Mouse (Mus musculus): ENCODE measurements at regions not wholly inside any gene's neighbourhood (a gene's known extent, or its start where the extent isn't known, plus 50 kb on each side); places are given as distances from the start of the nearest gene placed in this dataset.
"Not testable (repeated sequence)": the region's sequence is repeated elsewhere in the genome, so short reads cannot be mapped to it uniquely, and the experiment has no call there.

DNA sequence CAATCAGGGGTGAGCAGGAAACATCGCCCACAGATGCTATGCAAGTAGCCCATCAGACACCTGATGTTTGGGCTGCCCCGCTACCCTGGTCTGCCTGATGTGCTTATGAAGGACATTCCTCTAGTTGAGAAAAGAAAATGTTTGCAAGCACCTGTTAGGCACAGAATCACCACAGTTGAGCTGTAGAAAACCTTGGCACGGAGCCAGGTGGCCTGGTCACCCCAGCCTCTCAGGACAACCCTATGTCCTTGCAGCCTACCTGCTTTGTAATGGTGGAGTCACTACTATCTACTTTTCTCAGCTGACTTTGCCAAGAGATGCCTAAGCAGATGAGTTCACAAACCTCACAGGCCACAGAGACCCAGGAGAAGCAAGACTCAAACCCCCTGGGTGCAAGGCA lies 86.9 kb upstream of the Irx2 start:
- no peaks in the 10 kb centered on the region for H3K36me3 ChIP-seq (ENCODE audit: control insufficient read depth, insufficient read depth, low read length, poor library complexity, severe bottlenecking)
- H3K27ac ChIP-seq (ENCODE audit: insufficient read depth, low read depth, low read length, poor library complexity, severe bottlenecking) = no peak overlapping the region
- no peak for TF ChIP-seq MAFK (IDR thresholded peaks at IDR 0.05; ENCODE audit: insufficient read depth, low read depth, low read length)
- TF ChIP-seq ZC3H11A (IDR thresholded peaks at IDR 0.05; ENCODE audit: borderline replicate concordance, low read depth, low read length) = no peak
- no peak for TF ChIP-seq HCFC1 (IDR thresholded peaks at IDR 0.05; ENCODE audit: borderline replicate concordance, insufficient read depth, low read length)
- TF ChIP-seq ZNF384 (IDR thresholded peaks at IDR 0.05; ENCODE audit: low read depth, low read length) = no peak
- TF ChIP-seq CHD2 (IDR thresholded peaks at IDR 0.05; ENCODE audit: low read depth, low read length) = no peak
- no peak overlapping the region for H3K9ac ChIP-seq (ENCODE audit: insufficient read depth, low read depth, low read length, poor library complexity, severe bottlenecking)
- no peaks in the 10 kb centered on the region for H3K4me1 ChIP-seq (ENCODE audit: control insufficient read depth in 2 of 2, insufficient read depth in 2 of 2, low read length in 2 of 2, poor library complexity in 1 of 2)
- DNase-seq (ENCODE audit: low read depth, low spot score) = no peak
- H3K9me3 ChIP-seq (ENCODE audit: control insufficient read depth, insufficient read depth, low read depth, low read length) = no peaks in the 10 kb centered on the region
- in situ Hi-C loops (cut with MboI; ENCODE audit: low sequenced_read_pairs in 2 of 2, unreplicated experiment in 2 of 2) = no loop called here
- H3K4me3 ChIP-seq (ENCODE audit: insufficient read depth in 1 of 2, low read depth in 1 of 2, low read length in 2 of 2, poor library complexity in 1 of 2, severe bottlenecking in 1 of 2) = no peak overlapping the region

DNA sequence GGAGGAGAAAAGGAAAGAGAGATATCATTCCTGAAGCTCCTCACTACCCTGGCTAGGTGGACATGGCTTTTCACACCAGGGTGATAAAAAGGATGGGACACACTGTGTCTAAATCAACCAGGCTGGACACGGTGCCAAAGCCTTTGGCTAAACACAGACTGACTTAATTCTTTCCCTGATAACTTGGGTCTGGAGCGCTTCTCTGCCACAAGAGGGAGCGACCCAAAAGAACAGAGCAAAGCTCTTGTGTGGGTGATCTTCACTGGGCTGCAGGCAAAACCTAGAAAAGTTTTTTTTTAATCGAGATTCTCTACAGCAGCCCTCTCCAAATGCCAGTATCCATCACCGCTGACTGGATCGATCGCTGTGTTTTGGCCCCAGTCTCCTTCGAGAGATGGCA lies 70.7 kb upstream of the Irx2 start:
- in situ Hi-C loops (cut with MboI; ENCODE audit: low sequenced_read_pairs in 2 of 2, unreplicated experiment in 2 of 2) = loop anchor here in 1 of 2 experiments (25.0 kb wide), 1 partner anchor 1096 kb away; no protein-coding TSS in a partner anchor
- no peak overlapping the region for H3K4me3 ChIP-seq (ENCODE audit: insufficient read depth in 1 of 2, low read depth in 1 of 2, low read length in 2 of 2, poor library complexity in 1 of 2, severe bottlenecking in 1 of 2)
- TF ChIP-seq HCFC1 (IDR thresholded peaks at IDR 0.05; ENCODE audit: borderline replicate concordance, insufficient read depth, low read length) = no peak
- no peak for TF ChIP-seq ZNF384 (IDR thresholded peaks at IDR 0.05; ENCODE audit: low read depth, low read length)
- TF ChIP-seq MAFK (IDR thresholded peaks at IDR 0.05; ENCODE audit: insufficient read depth, low read depth, low read length) = no peak
- TF ChIP-seq ZC3H11A (IDR thresholded peaks at IDR 0.05; ENCODE audit: borderline replicate concordance, low read depth, low read length) = no peak
- TF ChIP-seq CHD2 (IDR thresholded peaks at IDR 0.05; ENCODE audit: low read depth, low read length) = no peak
- no peaks in the 10 kb centered on the region for H3K4me1 ChIP-seq (ENCODE audit: control insufficient read depth in 2 of 2, insufficient read depth in 2 of 2, low read length in 2 of 2, poor library complexity in 1 of 2)
- no peak overlapping the region for H3K9ac ChIP-seq (ENCODE audit: insufficient read depth, low read depth, low read length, poor library complexity, severe bottlenecking)
- no peak overlapping the region for H3K27ac ChIP-seq (ENCODE audit: insufficient read depth, low read depth, low read length, poor library complexity, severe bottlenecking)
- no peaks in the 10 kb centered on the region; the same call in 1 of the 2 replicates for H3K36me3 ChIP-seq (ENCODE audit: control insufficient read depth, insufficient read depth, low read length, poor library complexity, severe bottlenecking)
- DNase-seq (ENCODE audit: low read depth, low spot score) = no peak
- H3K9me3 ChIP-seq (ENCODE audit: control insufficient read depth, insufficient read depth, low read depth, low read length) = no peaks in the 10 kb centered on the region

DNA sequence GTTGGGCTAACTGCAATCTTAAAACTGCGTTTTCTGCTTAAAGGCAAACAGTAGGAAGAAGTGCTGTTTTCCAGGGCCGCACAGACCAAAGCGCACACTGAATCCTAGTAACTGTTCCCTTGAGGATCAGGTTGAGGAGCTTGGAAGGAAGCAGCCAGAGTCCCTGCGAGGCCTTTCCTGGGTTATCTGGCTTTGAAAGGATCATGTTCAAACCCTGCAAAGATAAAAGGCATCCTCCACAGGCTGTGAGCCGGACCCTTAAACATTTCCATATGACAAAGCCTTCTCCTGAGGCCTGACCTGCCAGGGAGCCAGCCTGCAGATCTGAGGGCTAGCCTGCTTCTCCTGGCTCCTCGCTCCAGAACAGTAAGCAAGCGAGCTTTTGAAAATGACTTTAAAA lies 56.7 kb upstream of the Irx2 start:
- TF ChIP-seq ZC3H11A (IDR thresholded peaks at IDR 0.05; ENCODE audit: borderline replicate concordance, low read depth, low read length) = no peak
- no peak for TF ChIP-seq ZNF384 (IDR thresholded peaks at IDR 0.05; ENCODE audit: low read depth, low read length)
- TF ChIP-seq HCFC1 (IDR thresholded peaks at IDR 0.05; ENCODE audit: borderline replicate concordance, insufficient read depth, low read length) = no peak
- no peak for TF ChIP-seq CHD2 (IDR thresholded peaks at IDR 0.05; ENCODE audit: low read depth, low read length)
- TF ChIP-seq MAFK (IDR thresholded peaks at IDR 0.05; ENCODE audit: insufficient read depth, low read depth, low read length) = no peak
- Histone ChIP-seq H3K27ac (ENCODE audit: insufficient read depth, low read depth, low read length, poor library complexity, severe bottlenecking) (no peak overlapping the region), H3K36me3 (ENCODE audit: control insufficient read depth, insufficient read depth, low read length, poor library complexity, severe bottlenecking) (no peaks in the 10 kb centered on the region), H3K9ac (ENCODE audit: insufficient read depth, low read depth, low read length, poor library complexity, severe bottlenecking) (no peak overlapping the region), H3K4me1 (ENCODE audit: control insufficient read depth in 2 of 2, insufficient read depth in 2 of 2, low read length in 2 of 2, poor library complexity in 1 of 2) (no peaks in the 10 kb centered on the region), H3K9me3 (ENCODE audit: control insufficient read depth, insufficient read depth, low read depth, low read length) (no peaks in the 10 kb centered on the region), H3K4me3 (ENCODE audit: insufficient read depth in 1 of 2, low read depth in 1 of 2, low read length in 2 of 2, poor library complexity in 1 of 2, severe bottlenecking in 1 of 2) (no peak overlapping the region)
- DNase-seq (ENCODE audit: low read depth, low spot score) = no peak
- in situ Hi-C loops (cut with MboI; ENCODE audit: low sequenced_read_pairs in 2 of 2, unreplicated experiment in 2 of 2) = loop anchor here in 1 of 2 experiments (25.0 kb wide), 1 partner anchor 1110 kb away; no protein-coding TSS in a partner anchor

DNA sequence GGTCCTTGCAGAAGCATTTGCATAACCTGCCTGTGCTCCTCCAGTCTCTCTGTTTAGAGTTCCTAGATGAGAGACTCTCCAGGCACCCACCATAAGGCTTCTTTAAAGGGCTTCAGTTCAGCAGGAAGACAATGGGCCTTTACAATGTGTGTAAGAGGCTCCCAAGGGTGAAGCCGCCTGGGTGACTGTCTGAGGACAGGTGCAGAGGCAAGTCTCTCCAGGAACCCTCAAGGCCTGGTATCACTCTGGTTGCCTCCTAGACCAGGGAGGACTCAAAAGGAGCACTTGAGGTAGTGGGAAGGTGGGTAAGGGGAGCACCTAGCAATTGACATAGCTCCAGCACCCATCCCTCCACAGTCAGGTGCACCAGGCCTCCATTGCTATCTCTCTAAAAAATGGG lies 55.8 kb upstream of the Irx2 start:
- Histone ChIP-seq H3K4me1 (ENCODE audit: control insufficient read depth in 2 of 2, insufficient read depth in 2 of 2, low read length in 2 of 2, poor library complexity in 1 of 2) (no peaks in the 10 kb centered on the region), H3K36me3 (ENCODE audit: control insufficient read depth, insufficient read depth, low read length, poor library complexity, severe bottlenecking) (no peaks in the 10 kb centered on the region), H3K9ac (ENCODE audit: insufficient read depth, low read depth, low read length, poor library complexity, severe bottlenecking) (no peak overlapping the region), H3K27ac (ENCODE audit: insufficient read depth, low read depth, low read length, poor library complexity, severe bottlenecking) (no peak overlapping the region), H3K4me3 (ENCODE audit: insufficient read depth in 1 of 2, low read depth in 1 of 2, low read length in 2 of 2, poor library complexity in 1 of 2, severe bottlenecking in 1 of 2) (no peak overlapping the region), H3K9me3 (ENCODE audit: control insufficient read depth, insufficient read depth, low read depth, low read length) (no peaks in the 10 kb centered on the region)
- DNase-seq (ENCODE audit: low read depth, low spot score) = no peak
- in situ Hi-C loops (cut with MboI; ENCODE audit: low sequenced_read_pairs in 2 of 2, unreplicated experiment in 2 of 2) = loop anchor here in 1 of 2 experiments (25.0 kb wide), 1 partner anchor 1111 kb away; no protein-coding TSS in a partner anchor
- no peak for TF ChIP-seq CHD2 (IDR thresholded peaks at IDR 0.05; ENCODE audit: low read depth, low read length)
- no peak for TF ChIP-seq MAFK (IDR thresholded peaks at IDR 0.05; ENCODE audit: insufficient read depth, low read depth, low read length)
- no peak for TF ChIP-seq ZC3H11A (IDR thresholded peaks at IDR 0.05; ENCODE audit: borderline replicate concordance, low read depth, low read length)
- no peak for TF ChIP-seq HCFC1 (IDR thresholded peaks at IDR 0.05; ENCODE audit: borderline replicate concordance, insufficient read depth, low read length)
- no peak for TF ChIP-seq ZNF384 (IDR thresholded peaks at IDR 0.05; ENCODE audit: low read depth, low read length)

DNA sequence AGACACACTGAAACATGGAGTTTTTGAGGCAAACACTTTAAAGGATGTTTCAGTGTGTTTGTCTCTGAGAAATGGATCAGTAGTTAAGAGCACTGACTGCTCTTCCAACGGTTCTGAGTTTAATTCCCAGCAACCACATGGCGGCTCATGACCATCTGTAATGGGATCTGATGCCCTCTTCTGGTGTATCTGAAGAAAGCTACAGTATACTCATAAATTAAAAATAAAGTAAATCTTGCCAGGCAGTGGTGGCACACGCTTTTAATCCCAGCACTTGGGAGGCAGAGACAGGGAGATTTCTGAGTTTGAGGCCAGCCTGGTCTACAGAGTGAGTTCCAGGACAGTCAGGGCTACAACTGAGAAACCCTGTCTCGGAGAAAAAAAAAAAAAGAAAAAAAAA lies 54.5 kb upstream of the Irx2 start:
- not testable (repeated sequence) for H3K9me3 ChIP-seq (ENCODE audit: control insufficient read depth, insufficient read depth, low read depth, low read length); H3K4me3 ChIP-seq (ENCODE audit: insufficient read depth in 1 of 2, low read depth in 1 of 2, low read length in 2 of 2, poor library complexity in 1 of 2, severe bottlenecking in 1 of 2); DNase-seq (ENCODE audit: low read depth, low spot score); H3K4me1 ChIP-seq (ENCODE audit: control insufficient read depth in 2 of 2, insufficient read depth in 2 of 2, low read length in 2 of 2, poor library complexity in 1 of 2); H3K27ac ChIP-seq (ENCODE audit: insufficient read depth, low read depth, low read length, poor library complexity, severe bottlenecking); H3K9ac ChIP-seq (ENCODE audit: insufficient read depth, low read depth, low read length, poor library complexity, severe bottlenecking); H3K36me3 ChIP-seq (ENCODE audit: control insufficient read depth, insufficient read depth, low read length, poor library complexity, severe bottlenecking)
- in situ Hi-C loops (cut with MboI; ENCODE audit: low sequenced_read_pairs in 2 of 2, unreplicated experiment in 2 of 2) = loop anchor here in 1 of 2 experiments (25.0 kb wide), 1 partner anchor 1112 kb away; no protein-coding TSS in a partner anchor

Measured in ES-E14 (cell line).